Mouse (Mus musculus): ENCODE data around the gene Ak4.

GRCm38 (mm10) chr4:101419151-101419910 lies at the start of gene Ak4:
- no peak for TF ChIP-seq EP300 (IDR thresholded peaks at IDR 0.05; ENCODE audit: low read depth)
- no peak for TF ChIP-seq CTCF (IDR thresholded peaks at IDR 0.05; ENCODE audit: low read depth)

Measured in heart, postnatal 0 days (tissue).